Mouse (Mus musculus) CH12.LX (cell line): ENCODE data around the gene Dnm2. TPM values are rescaled to one million over a fixed set of nuclear protein-coding genes. Genes with fewer than 3 reads are reported as not detected.

Experiments
- DNase-seq: peaks from one replicate; pipeline ENCODE4 v3.0.0-alpha.2; 2013; ENCODE audit errors: extremely low read depth
- H3K27ac ChIP-seq: 2 replicates; pipeline ENCODE4 v1.5.1; 2012; ENCODE audit warnings: low read depth, mild to moderate bottlenecking, control low read depth, moderate library complexity; ENCODE audit not compliant: insufficient read depth
- H3K27me3 ChIP-seq: replicated peaks from 2 replicates; pipeline ENCODE3; 2012; ENCODE audit warnings: inconsistent platforms
- H3K36me3 ChIP-seq, 2 experiments: replicated peaks in 1 of 2; 2 replicates each; pipeline versions ENCODE3 to v1.6.1; 2012; ENCODE audit warnings: inconsistent platforms in 1 of 2, low read length in 1 of 2, mild to moderate bottlenecking in 1 of 2, mixed read lengths in 1 of 2, moderate library complexity in 1 of 2; ENCODE audit not compliant: control insufficient read depth in 1 of 2, insufficient read depth in 1 of 2
- H3K4me1 ChIP-seq, 2 experiments: 2 replicates each; pipeline ENCODE4 v1.6.1; 2012; ENCODE audit warnings: inconsistent platforms in 1 of 2, moderate library complexity in 1 of 2; ENCODE audit not compliant: insufficient read depth in 2 of 2, control insufficient read depth in 1 of 2
- H3K4me2 ChIP-seq: 2 replicates; pipeline ENCODE4 v1.6.1; 2012; ENCODE audit warnings: low read depth, mild to moderate bottlenecking, control low read depth; ENCODE audit not compliant: poor library complexity, insufficient read depth, severe bottlenecking
- H3K4me3 ChIP-seq, 3 experiments: fragments of 150-350 bp in 1 of 3; sonication (generic) in 1 of 3; replicated peaks in 1 of 3; 2 replicates each; pipeline versions ENCODE3 to v1.5.1; 2011 to 2012; ENCODE audit warnings: low read depth in 2 of 3, low read length in 2 of 3, mild to moderate bottlenecking in 2 of 3, moderate library complexity in 2 of 3, control low read depth in 1 of 3, improper control_type of control experiment in 1 of 3, inconsistent platforms in 1 of 3, mixed read lengths in 1 of 3; ENCODE audit not compliant: poor library complexity in 1 of 3
- H3K79me2 ChIP-seq: replicated peaks from 2 replicates; pipeline ENCODE4 v1.6.1; 2012; ENCODE audit warnings: mild to moderate bottlenecking, moderate library complexity; ENCODE audit not compliant: control insufficient read depth, poor library complexity, insufficient read depth, severe bottlenecking; ENCODE audit errors: extremely low read depth
- H3K9ac ChIP-seq: 2 replicates; pipeline ENCODE4 v1.6.1; 2012; ENCODE audit warnings: low read depth, mild to moderate bottlenecking, control low read depth, moderate library complexity; ENCODE audit not compliant: insufficient read depth
- H3K9me3 ChIP-seq: replicated peaks from 2 replicates; pipeline ENCODE3; 2012; ENCODE audit warnings: low read length, inconsistent platforms, mixed read lengths
- BHLHE40 ChIP-seq: IDR thresholded peaks from 2 replicates; pipeline ENCODE4 v1.6.1; 2011; ENCODE audit warnings: mild to moderate bottlenecking, low read depth, low read length, improper control_type of control experiment
- CHD1 ChIP-seq: IDR thresholded peaks from 2 replicates; pipeline ENCODE4 v1.6.1; 2012; ENCODE audit warnings: low read depth, low read length, improper control_type of control experiment, inconsistent platforms
- CTCF ChIP-seq, 2 experiments: IDR thresholded peaks in 1 of 2; conservative IDR thresholded peaks in 1 of 2; 2 replicates each; pipeline ENCODE4 v1.5.1; 2011 to 2012; ENCODE audit warnings: low read depth in 2 of 2, low read length in 2 of 2, improper control_type of control experiment in 1 of 2, inconsistent platforms in 1 of 2, mild to moderate bottlenecking in 1 of 2, moderate library complexity in 1 of 2
- ELF1 ChIP-seq: IDR thresholded peaks from 2 replicates; pipeline ENCODE4 v1.6.1; 2014; ENCODE audit warnings: low read depth, mild to moderate bottlenecking, inconsistent platforms, low read length, improper control_type of control experiment
- ETS1 ChIP-seq: conservative IDR thresholded peaks from 2 replicates; pipeline ENCODE4 v1.6.1; 2012; ENCODE audit warnings: low read depth, mild to moderate bottlenecking, inconsistent platforms, low read length, improper control_type of control experiment, moderate library complexity
- GABPA ChIP-seq: IDR thresholded peaks from 2 replicates; pipeline ENCODE4 v1.6.1; 2012; ENCODE audit warnings: low read depth, low read length, improper control_type of control experiment, inconsistent platforms; ENCODE audit not compliant: insufficient replicate concordance
- IRF4 ChIP-seq: IDR thresholded peaks from 2 replicates; pipeline ENCODE4 v1.6.1; 2014; ENCODE audit warnings: low read depth, mild to moderate bottlenecking, inconsistent platforms, low read length, improper control_type of control experiment
- JUN ChIP-seq: IDR thresholded peaks from 2 replicates; pipeline ENCODE4 v1.6.1; 2011; ENCODE audit warnings: low read depth, mild to moderate bottlenecking, low read length, improper control_type of control experiment, moderate library complexity; ENCODE audit not compliant: insufficient read depth
- JUND ChIP-seq: conservative IDR thresholded peaks from 2 replicates; pipeline ENCODE4 v1.6.1; 2011; ENCODE audit warnings: low read depth, low read length, improper control_type of control experiment
- KAT2A ChIP-seq: IDR thresholded peaks from 2 replicates; pipeline ENCODE4 v1.6.1; 2012; ENCODE audit warnings: low read length, improper control_type of control experiment, inconsistent platforms; ENCODE audit not compliant: insufficient replicate concordance
- MAFK ChIP-seq: IDR thresholded peaks from 2 replicates; pipeline ENCODE4 v1.6.1; 2011; ENCODE audit warnings: low read length, improper control_type of control experiment; ENCODE audit not compliant: insufficient replicate concordance
- MAX ChIP-seq: IDR thresholded peaks from 2 replicates; pipeline ENCODE4 v1.6.1; 2011; ENCODE audit warnings: low read length, improper control_type of control experiment
- MAZ ChIP-seq: IDR thresholded peaks from 2 replicates; pipeline ENCODE4 v1.6.1; 2012; ENCODE audit warnings: low read depth, mild to moderate bottlenecking, inconsistent platforms, low read length, improper control_type of control experiment, moderate library complexity
- MEF2A ChIP-seq: IDR thresholded peaks from 2 replicates; pipeline ENCODE4 v1.6.1; 2014; ENCODE audit warnings: low read depth, mild to moderate bottlenecking, inconsistent platforms, low read length, improper control_type of control experiment, borderline replicate concordance
- MXI1 ChIP-seq: IDR thresholded peaks from 2 replicates; pipeline ENCODE4 v1.6.1; 2011; ENCODE audit warnings: mild to moderate bottlenecking, low read depth, low read length, improper control_type of control experiment
- NRF1 ChIP-seq: IDR thresholded peaks from 2 replicates; pipeline ENCODE4 v1.6.1; 2014; ENCODE audit warnings: low read depth, mild to moderate bottlenecking, inconsistent platforms, low read length, improper control_type of control experiment, moderate library complexity
- POLR2AphosphoS2 ChIP-seq: IDR thresholded peaks from 2 replicates; pipeline ENCODE4 v1.6.1; 2011; ENCODE audit warnings: low read depth, low read length, improper control_type of control experiment
- RAD21 ChIP-seq: IDR thresholded peaks from 2 replicates; pipeline ENCODE4 v1.6.1; 2011; ENCODE audit warnings: low read depth, mild to moderate bottlenecking, low read length, improper control_type of control experiment, moderate library complexity
- RCOR1 ChIP-seq: conservative IDR thresholded peaks from 2 replicates; pipeline ENCODE4 v1.6.1; 2012; ENCODE audit warnings: low read depth, mild to moderate bottlenecking, inconsistent platforms, low read length, improper control_type of control experiment
- SIN3A ChIP-seq: IDR thresholded peaks from 2 replicates; pipeline ENCODE4 v1.6.1; 2012; ENCODE audit warnings: low read length, improper control_type of control experiment, inconsistent platforms
- SMC3 ChIP-seq: IDR thresholded peaks from 2 replicates; pipeline ENCODE4 v1.6.1; 2011; ENCODE audit warnings: low read depth, low read length, improper control_type of control experiment
- TCF12 ChIP-seq: IDR thresholded peaks from 2 replicates; pipeline ENCODE4 v1.6.1; 2014; ENCODE audit warnings: low read depth, mild to moderate bottlenecking, inconsistent platforms, low read length, improper control_type of control experiment
- UBTF ChIP-seq: IDR thresholded peaks from 2 replicates; pipeline ENCODE4 v1.6.1; 2012; ENCODE audit warnings: low read depth, mild to moderate bottlenecking, inconsistent platforms, low read length, improper control_type of control experiment, moderate library complexity
- USF1 ChIP-seq: IDR thresholded peaks from 2 replicates; pipeline ENCODE4 v1.6.1; 2014; ENCODE audit warnings: low read depth, mild to moderate bottlenecking, inconsistent platforms, low read length, improper control_type of control experiment
- USF2 ChIP-seq: conservative IDR thresholded peaks from 2 replicates; pipeline ENCODE4 v1.6.1; 2011; ENCODE audit warnings: low read depth, low read length, improper control_type of control experiment
- ZC3H11A ChIP-seq: IDR thresholded peaks from 2 replicates; pipeline ENCODE4 v1.6.1; 2012; ENCODE audit warnings: low read depth, mild to moderate bottlenecking, inconsistent platforms, low read length, improper control_type of control experiment
- ZKSCAN1 ChIP-seq: IDR thresholded peaks from 2 replicates; pipeline ENCODE4 v1.6.1; 2012; ENCODE audit warnings: low read depth, inconsistent platforms, low read length, improper control_type of control experiment, borderline replicate concordance
- ZMIZ1 ChIP-seq: IDR thresholded peaks from 2 replicates; pipeline ENCODE4 v1.6.1; 2012; ENCODE audit warnings: low read depth, mild to moderate bottlenecking, inconsistent platforms, low read length, improper control_type of control experiment
- dilution Hi-C: fragments of 300-500 bp; cut with MboI; formaldehyde crosslinking; loops from 2 replicates; pipeline ENCODE4 v1.14.3; 2020; ENCODE audit warnings: low sequenced_read_pairs; ENCODE audit not compliant: extremely low pct_unique_long_range_greater_than_20kb, extremely low pct_ligation_motif_present
- in situ Hi-C: fragments of 300-500 bp; cut with MboI; formaldehyde crosslinking; loops from 3 replicates; pipeline ENCODE4 v1.14.3; 2019; ENCODE audit warnings: low sequenced_read_pairs, low pct_ligation_motif_present, low pct_unique_long_range_greater_than_20kb, mixed read lengths
- polyA plus RNA-seq: library from polyadenylated mRNA; unstranded; fragments of >175 nt; gene quantifications from 2 replicates; pipeline ENCODE4 v1.2.1, GENCODE M21; 2012; ENCODE audit warnings: low read depth; ENCODE audit not compliant: insufficient read length
- total RNA-seq, 2 experiments: library from RNA; depleted of rRNA; stranded (reverse); fragments of 300-350 nt in 1 of 2; fragments of >200 nt in 1 of 2; gene quantifications; 2 replicates each; pipeline ENCODE4 v1.2.3; 2012 to 2014

Gene Dnm2
- total and polyA plus RNA-seq, 3 experiments = 36.4 to 64.3 (median 55.4) TPM

GRCm38 (mm10) chr9:21432066-21432465 is 7.4 kb downstream of the Dnm2 start:
- no peak overlapping the region for H3K4me2 ChIP-seq
- H3K27me3 ChIP-seq = no peaks in the 10 kb centered on the region
- no peaks in the 10 kb centered on the region for H3K9me3 ChIP-seq
- no peak overlapping the region for H3K9ac ChIP-seq
- peaks cover 5 to 52% of the 10 kb centered on the region in 2 experiments for H3K4me1 ChIP-seq
- TF ChIP-seq SIN3A (no peak), UBTF (no peak), ZMIZ1 (no peak), ZC3H11A (no peak), MAZ (no peak), IRF4 (no peak), CTCF (conservative IDR thresholded peaks at IDR 0.05 in 1 of 2, IDR thresholded peaks at IDR 0.05 in 1 of 2; ENCODE audit: low read depth in 2 of 2, low read length in 2 of 2) (no peak), POLR2AphosphoS2 (no peak), BHLHE40 (no peak), USF2 (no peak), GABPA (no peak), ETS1 (no peak), JUN (no peak), ZKSCAN1 (no peak), RCOR1 (no peak), MAFK (no peak), MAX (no peak), KAT2A (no peak), MEF2A (no peak), TCF12 (no peak)
- H3K27ac ChIP-seq = no peak overlapping the region
- H3K36me3 ChIP-seq = peaks cover 9 to 80% of the 10 kb centered on the region in 2 experiments
- in situ Hi-C loops (no loop called here), dilution Hi-C loops (no loop called here)
- DNase-seq = no peak
- H3K4me3 ChIP-seq = no peak overlapping the region
- H3K79me2 ChIP-seq = peaks cover 47% of the 10 kb centered on the region

- H3K9me3 ChIP-seq = no peaks in the 10 kb centered on the region
- in situ Hi-C loops = no loop called here
- H3K4me2 ChIP-seq = no peak overlapping the region
- no peak overlapping the region for H3K27ac ChIP-seq
- H3K36me3 ChIP-seq = peaks cover 9 to 75% of the 10 kb centered on the region in 2 experiments
- no peaks in the 10 kb centered on the region for H3K27me3 ChIP-seq
- H3K4me3 ChIP-seq = no peak overlapping the region
- DNase-seq = no peak
- no peak overlapping the region for H3K9ac ChIP-seq
- TF ChIP-seq ETS1 = no peak
- TF ChIP-seq USF2 = no peak
- no peak for TF ChIP-seq NRF1
- TF ChIP-seq CTCF (conservative IDR thresholded peaks at IDR 0.05 in 1 of 2, IDR thresholded peaks at IDR 0.05 in 1 of 2; ENCODE audit: low read depth in 2 of 2, low read length in 2 of 2) = no peak
- no peak for TF ChIP-seq SIN3A
- no peak for TF ChIP-seq CHD1
- no peak for TF ChIP-seq SMC3
- TF ChIP-seq JUND = no peak
- no peak for TF ChIP-seq MAZ
- no peak for TF ChIP-seq RCOR1
- TF ChIP-seq GABPA = no peak
- TF ChIP-seq RAD21 = no peak
- TF ChIP-seq ELF1 = no peak
- no peak for TF ChIP-seq IRF4
- no peak for TF ChIP-seq MXI1
- no peak for TF ChIP-seq POLR2AphosphoS2
- TF ChIP-seq USF1 = no peak
- TF ChIP-seq, all 38 proteins: peak for 0
- Histone ChIP-seq H3K4me1 (peaks cover 2 to 52% of the 10 kb centered on the region in 2 experiments), H3K79me2 (peaks cover 37% of the 10 kb centered on the region)
- dilution Hi-C loops = no loop called here
Measured at GRCm38 (mm10) chr9:21433766-21434165, 9.1 kb downstream of the Dnm2 start.
